11 mouse cellular contexts compared by ENCODE assay signal in genomic region chr9:52738560-52739100, GRCm38 (mm10). TPM values are rescaled to one million over a fixed set of nuclear protein-coding genes. Genes with fewer than 3 reads are reported as not detected.
"Had no signal": no experiment of that assay in that cellular context is flagged by ENCODE, and none has a peak within 500 bp of the region (broad histone marks: within the 10 kb centered on the region; RNA-seq: fewer than 3 reads in every experiment).

No protein-coding gene starts in this region.

- ATAC-seq: intestine, postnatal 0 days had no signal

- DNase-seq: kidney, adult 8-10 months; kidney, postnatal 25 days; lung, embryonic 14.5 days; lung, postnatal 10 days; lung, postnatal 4 days; midbrain, embryonic 14.5 days; right cerebral cortex, postnatal 25 days; thymus, adult 18-20 months; thymus, postnatal 14 days had no signal

RNA-seq across cellular contexts. Expression of gene AI593442, which starts 59.0 kb away (rescaled TPM):
- total RNA-seq: megakaryocyte, adult 5-6 weeks had no signal
